Mouse (Mus musculus) forebrain, embryonic 15.5 days (tissue): ENCODE data around the gene Cyfip2. TPM values are rescaled to one million over a fixed set of nuclear protein-coding genes. Genes with fewer than 3 reads are reported as not detected.

ENCODE experiments used
- ATAC-seq: fragments of 200-750 bp; cut with Nextera tagmentation; replicated peaks from 2 replicates; pipeline ENCODE4 v1.8.0; 2017; ENCODE audit warnings: mild to moderate bottlenecking, moderate TSS enrichment, moderate library complexity
- H3K27ac ChIP-seq: fragments of 300-500 bp; sonication (generic); replicated peaks from 2 replicates; pipeline ENCODE4 v1.5.1; 2015; ENCODE audit warnings: mild to moderate bottlenecking, inconsistent platforms
- H3K27me3 ChIP-seq: fragments of 300-500 bp; sonication (generic); 2 replicates; pipeline ENCODE4 v1.6.1; 2015; ENCODE audit warnings: inconsistent platforms
- H3K36me3 ChIP-seq: fragments of 300-500 bp; sonication (generic); 2 replicates; pipeline ENCODE4 v1.6.1; 2015; ENCODE audit warnings: mild to moderate bottlenecking, inconsistent platforms
- H3K4me1 ChIP-seq: fragments of 300-500 bp; sonication (generic); 2 replicates; pipeline ENCODE4 v1.6.1; 2015; ENCODE audit warnings: inconsistent platforms
- H3K4me2 ChIP-seq: fragments of 300-500 bp; sonication (generic); replicated peaks from 2 replicates; pipeline ENCODE4 v1.6.1; 2015; ENCODE audit warnings: mild to moderate bottlenecking, inconsistent platforms
- H3K4me3 ChIP-seq: fragments of 300-500 bp; sonication (generic); 2 replicates; pipeline ENCODE4 v1.5.1; 2015; ENCODE audit warnings: mild to moderate bottlenecking, inconsistent platforms
- H3K9ac ChIP-seq: fragments of 300-500 bp; sonication (generic); replicated peaks from 2 replicates; pipeline ENCODE4 v1.6.1; 2015; ENCODE audit warnings: mild to moderate bottlenecking, inconsistent platforms
- H3K9me3 ChIP-seq: fragments of 300-500 bp; sonication (generic); 2 replicates; pipeline ENCODE4 v1.6.1; 2016; ENCODE audit warnings: inconsistent platforms
- WGBS: fragments of 180-500 bp; shearing (Covaris S2); methylation state at CpG from one replicate; pipeline ENCODE4 v1.1.7; 2015; ENCODE audit warnings: mixed read lengths; 5-methylcytosine and 5-hydroxymethylcytosine counted together
- polyA plus RNA-seq: library from polyadenylated mRNA; unstranded; fragments of >200 nt; fragmentation: Nextera tagmentation; extraction: Ambion mirVana; gene quantifications from 2 replicates; pipeline ENCODE4 v1.2.1, GENCODE M21; 2015

Gene Cyfip2
- polyA plus RNA-seq, 1 experiment from 2014 or later: 74.8 TPM

- no peaks in the 10 kb centered on the region for H3K4me1 ChIP-seq
- WGBS: 63% methylated on average over 23 of the region's 23 CpGs
- H3K27me3 ChIP-seq: no peaks in the 10 kb centered on the region
- 0 out of 2 replicates have a peak, but pooled peaks have one; percentile 23 for ATAC-seq
- H3K36me3 ChIP-seq: peaks cover 74% of the 10 kb centered on the region
- no peak overlapping the region for H3K9ac ChIP-seq
- H3K4me3 ChIP-seq: no peak overlapping the region
- no peak overlapping the region for H3K4me2 ChIP-seq
- H3K27ac ChIP-seq: 0 out of 2 replicates have a peak overlapping the region, but pooled peaks have one; percentile 31
- no peaks in the 10 kb centered on the region for H3K9me3 ChIP-seq
These were observed 67.7 kb downstream of the Cyfip2 start for GRCm38 (mm10) chr11:46244731-46245604.

- no peak overlapping the region for H3K4me3 ChIP-seq
- H3K9ac ChIP-seq: no peak overlapping the region
- ATAC-seq: no peak
- no peak overlapping the region for H3K27ac ChIP-seq
- WGBS: 90% methylated on average over 8 of the region's 8 CpGs
- H3K27me3 ChIP-seq: no peaks in the 10 kb centered on the region
- H3K4me1 ChIP-seq: no peaks in the 10 kb centered on the region
- H3K9me3 ChIP-seq: no peaks in the 10 kb centered on the region
- H3K4me2 ChIP-seq: no peak overlapping the region
- peaks cover 73% of the 10 kb centered on the region for H3K36me3 ChIP-seq
These were observed 70.7 kb downstream of the Cyfip2 start for GRCm38 (mm10) chr11:46241985-46242384.

GRCm38 (mm10) chr11:46241150-46241673, 71.4 kb downstream of the Cyfip2 start:
- WGBS: 93% methylated on average over 7 of the region's 7 CpGs
- no peak for ATAC-seq
- no peak overlapping the region for H3K4me2 ChIP-seq
- no peaks in the 10 kb centered on the region for H3K27me3 ChIP-seq
- H3K9me3 ChIP-seq: no peaks in the 10 kb centered on the region
- H3K9ac ChIP-seq: no peak overlapping the region
- no peak overlapping the region for H3K27ac ChIP-seq
- H3K4me1 ChIP-seq: peaks cover 2% of the 10 kb centered on the region; the same call in 1 of the 2 replicates
- peaks cover 65% of the 10 kb centered on the region for H3K36me3 ChIP-seq
- no peak overlapping the region for H3K4me3 ChIP-seq

DNA sequence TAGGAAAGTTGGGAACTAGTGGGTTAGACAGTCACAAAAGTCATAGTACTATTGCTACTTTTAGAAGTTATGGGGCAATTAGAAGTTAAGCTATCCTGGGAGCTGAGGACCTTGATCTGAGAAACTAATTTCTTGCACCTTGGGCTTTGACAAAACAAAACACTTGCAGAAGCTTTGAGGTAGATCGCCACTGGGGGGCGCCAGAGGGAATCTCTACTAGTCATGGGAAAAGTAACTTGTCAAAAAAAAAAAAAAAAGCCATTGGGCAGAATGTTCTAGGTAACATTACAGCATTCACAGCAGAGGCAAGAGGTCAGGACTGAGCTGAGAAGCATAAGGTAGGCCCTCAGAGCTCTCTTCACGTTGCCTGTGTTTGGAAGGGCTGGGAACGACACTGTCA, 75.7 kb downstream of the Cyfip2 start:
- ATAC-seq: no peak
- 45% methylated on average over 4 of the region's 4 CpGs for WGBS
- H3K4me1 ChIP-seq: peaks cover 27% of the 10 kb centered on the region
- H3K27me3 ChIP-seq: no peaks in the 10 kb centered on the region
- H3K4me2 ChIP-seq: no peak overlapping the region
- H3K27ac ChIP-seq: no peak overlapping the region
- H3K9ac ChIP-seq: no peak overlapping the region
- H3K9me3 ChIP-seq: no peaks in the 10 kb centered on the region
- no peak overlapping the region for H3K4me3 ChIP-seq
- H3K36me3 ChIP-seq: peaks cover 48% of the 10 kb centered on the region

GRCm38 (mm10) chr11:46235334-46235733, 77.3 kb downstream of the Cyfip2 start, which contains the start of gene Fndc9:
Fndc9 (plus strand) TSS chr11:46235531.
- peak; percentile 71 for ATAC-seq
- 9% methylated on average over 11 of the region's 11 CpGs for WGBS
- H3K9me3 ChIP-seq: no peaks in the 10 kb centered on the region
- H3K27me3 ChIP-seq: no peaks in the 10 kb centered on the region
- H3K4me3 ChIP-seq: no peak within 1 kb of the TSS
- H3K9ac ChIP-seq: no peak within 1 kb of the TSS
- peak within 1 kb of the TSS; percentile 70 for H3K27ac ChIP-seq
- peaks cover 27% of the 10 kb centered on the region for H3K4me1 ChIP-seq
- H3K36me3 ChIP-seq: peaks cover 43% of the 10 kb centered on the region
- H3K4me2 ChIP-seq: peak within 1 kb of the TSS; percentile 13; the same call in 1 of the 2 replicates

GRCm38 (mm10) chr11:46233966-46234365, 78.7 kb downstream of the Cyfip2 start:
- no peak overlapping the region for H3K9ac ChIP-seq
- no peak overlapping the region for H3K4me3 ChIP-seq
- no peak overlapping the region for H3K4me2 ChIP-seq
- 59% methylated on average over 4 of the region's 4 CpGs for WGBS
- peaks cover 27% of the 10 kb centered on the region for H3K4me1 ChIP-seq
- H3K27me3 ChIP-seq: no peaks in the 10 kb centered on the region
- peak; percentile 64 for ATAC-seq
- peak overlapping the region; percentile 70 for H3K27ac ChIP-seq
- H3K9me3 ChIP-seq: no peaks in the 10 kb centered on the region
- H3K36me3 ChIP-seq: peaks cover 38% of the 10 kb centered on the region

GRCm38 (mm10) chr11:46232803-46233202, 79.9 kb downstream of the Cyfip2 start:
- Histone ChIP-seq H3K9ac (no peak overlapping the region), H3K27me3 (no peaks in the 10 kb centered on the region), H3K4me1 (peaks cover 27% of the 10 kb centered on the region), H3K36me3 (peaks cover 28% of the 10 kb centered on the region), H3K9me3 (no peaks in the 10 kb centered on the region), H3K4me2 (no peak overlapping the region), H3K4me3 (no peak overlapping the region), H3K27ac (no peak overlapping the region)
- no peak for ATAC-seq
- 91% methylated on average over 4 of the region's 4 CpGs for WGBS

DNA sequence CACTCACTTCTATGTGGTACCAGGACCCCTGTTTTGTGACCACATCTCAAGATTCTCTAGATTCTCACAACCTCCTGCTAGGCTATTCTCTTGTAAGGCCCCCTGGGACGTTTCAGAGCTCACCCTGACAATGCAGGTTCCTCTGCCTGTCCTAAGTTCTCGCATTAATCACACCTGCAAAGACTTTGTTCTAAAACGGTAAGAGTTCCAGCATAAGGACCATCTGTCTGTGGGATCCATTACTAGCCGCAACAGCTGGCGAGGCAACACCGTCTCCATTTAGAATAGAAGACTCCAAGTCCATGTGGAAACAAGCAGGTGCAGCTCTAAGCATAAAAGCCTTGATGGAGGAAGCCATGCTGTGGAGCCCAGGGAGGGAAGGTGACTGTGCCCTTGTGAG, 82.5 kb downstream of the Cyfip2 start:
- H3K4me3 ChIP-seq: no peak overlapping the region
- H3K27me3 ChIP-seq: no peaks in the 10 kb centered on the region
- no peak overlapping the region for H3K9ac ChIP-seq
- no peak for ATAC-seq
- no peaks in the 10 kb centered on the region for H3K9me3 ChIP-seq
- WGBS: 64% methylated on average over 6 of the region's 6 CpGs
- H3K36me3 ChIP-seq: peaks cover 20% of the 10 kb centered on the region
- H3K4me2 ChIP-seq: no peak overlapping the region
- H3K4me1 ChIP-seq: peaks cover 15% of the 10 kb centered on the region
- no peak overlapping the region for H3K27ac ChIP-seq

DNA sequence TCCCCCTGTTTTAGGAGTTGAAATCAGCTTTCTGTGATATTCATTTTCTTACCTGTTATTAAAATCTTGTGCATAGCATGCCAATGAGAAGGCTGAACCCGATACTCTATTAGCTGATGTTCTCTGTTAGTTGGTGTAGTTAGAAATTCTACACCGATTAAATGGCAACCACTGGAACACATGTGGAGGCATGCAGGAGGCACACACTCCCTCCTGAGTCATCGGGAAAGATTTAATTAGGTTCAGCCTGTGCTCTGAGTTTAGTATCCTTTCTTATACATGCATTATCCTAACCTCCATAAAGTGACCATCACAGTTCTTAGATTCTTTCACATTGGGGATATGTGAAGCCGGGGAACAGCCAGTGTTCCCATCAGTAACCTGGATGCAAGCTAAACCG, 87.3 kb downstream of the Cyfip2 start:
- H3K27me3 ChIP-seq: no peaks in the 10 kb centered on the region
- H3K4me1 ChIP-seq: no peaks in the 10 kb centered on the region
- H3K9me3 ChIP-seq: no peaks in the 10 kb centered on the region
- H3K4me3 ChIP-seq: no peak overlapping the region
- H3K4me2 ChIP-seq: no peak overlapping the region
- peaks cover 43% of the 10 kb centered on the region for H3K36me3 ChIP-seq
- no peak overlapping the region for H3K9ac ChIP-seq
- no peak overlapping the region for H3K27ac ChIP-seq
- ATAC-seq: no peak
- WGBS: 85% methylated on average over 5 of the region's 5 CpGs

- Histone ChIP-seq H3K9me3 (no peaks in the 10 kb centered on the region), H3K4me3 (no peak overlapping the region), H3K27ac (no peak overlapping the region), H3K4me2 (no peak overlapping the region), H3K36me3 (peaks cover 37% of the 10 kb centered on the region), H3K4me1 (0 out of 2 replicates have a peak, but pooled peaks cover 2% of the 10 kb centered on the region), H3K27me3 (no peaks in the 10 kb centered on the region), H3K9ac (no peak overlapping the region)
- no peak for ATAC-seq
- WGBS: 86% methylated on average over 2 of the region's 2 CpGs
These were observed 89.1 kb downstream of the Cyfip2 start for GRCm38 (mm10) chr11:46223575-46223974.

GRCm38 (mm10) chr11:46220211-46220610, 92.4 kb downstream of the Cyfip2 start:
- 51% methylated on average over 2 of the region's 2 CpGs for WGBS
- 0 out of 2 replicates have a peak overlapping the region, but pooled peaks have one; percentile 29 for H3K27ac ChIP-seq
- 0 out of 2 replicates have a peak, but pooled peaks cover 10% of the 10 kb centered on the region for H3K4me1 ChIP-seq
- H3K4me2 ChIP-seq: no peak overlapping the region
- no peak overlapping the region for H3K4me3 ChIP-seq
- no peaks in the 10 kb centered on the region for H3K9me3 ChIP-seq
- peaks cover 46% of the 10 kb centered on the region for H3K36me3 ChIP-seq
- H3K9ac ChIP-seq: no peak overlapping the region
- no peak for ATAC-seq
- no peaks in the 10 kb centered on the region for H3K27me3 ChIP-seq

DNA sequence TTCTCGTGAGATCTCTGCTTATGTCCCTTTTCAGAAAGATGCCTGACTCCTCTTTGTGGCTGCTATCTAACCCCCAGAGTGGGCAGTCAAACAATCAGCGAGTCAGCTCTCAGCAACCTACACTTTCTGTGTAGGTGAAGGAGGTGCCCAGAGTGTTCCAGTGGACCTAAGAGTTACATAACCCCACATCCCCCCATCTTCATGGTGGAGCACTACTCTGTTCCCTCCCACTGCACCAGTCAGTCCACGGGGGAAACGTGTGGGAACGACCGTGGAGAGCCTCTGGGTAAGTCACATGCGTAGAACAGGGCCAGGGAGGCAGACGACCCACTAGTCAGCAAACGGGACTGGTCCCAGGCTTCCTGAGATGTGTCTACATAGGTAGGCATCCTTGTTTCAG, 93.3 kb downstream of the Cyfip2 start:
- no peak for ATAC-seq
- peaks cover 46% of the 10 kb centered on the region for H3K36me3 ChIP-seq
- no peaks in the 10 kb centered on the region for H3K9me3 ChIP-seq
- no peaks in the 10 kb centered on the region for H3K27me3 ChIP-seq
- peak overlapping the region; percentile 76 for H3K27ac ChIP-seq
- 0 out of 2 replicates have a peak, but pooled peaks cover 14% of the 10 kb centered on the region for H3K4me1 ChIP-seq
- no peak overlapping the region for H3K4me2 ChIP-seq
- 85% methylated on average over 9 of the region's 9 CpGs for WGBS
- no peak overlapping the region for H3K4me3 ChIP-seq
- H3K9ac ChIP-seq: no peak overlapping the region
